Mouse (Mus musculus) granulocyte monocyte progenitor cell, adult 5-6 weeks (primary cell): ENCODE measurements around the gene Colgalt1. TPM values are rescaled to one million over a fixed set of nuclear protein-coding genes. Genes with fewer than 3 reads are reported as not detected.

ENCODE experiments used
- ATAC-seq: replicated peaks from 2 replicates; pipeline ENCODE4 v1.8.0; 2016; ENCODE audit warnings: mild to moderate bottlenecking, moderate TSS enrichment, inconsistent platforms; ENCODE audit not compliant: poor library complexity, severe bottlenecking
- total RNA-seq, 2 experiments: library from RNA; stranded (forward) in 1 of 2; stranded (reverse) in 1 of 2; fragments of 200-712, 200-1000 nt in 1 of 2; fragments of >200 nt in 1 of 2; fragmentation: Nextera tagmentation in 1 of 2; gene quantifications; 2 replicates each; pipeline ENCODE4 v1.2.3; 2014 to 2017

Gene Colgalt1
- total RNA-seq, 2 experiments from 2014 or later: 84.4 to 107 TPM

DNA sequence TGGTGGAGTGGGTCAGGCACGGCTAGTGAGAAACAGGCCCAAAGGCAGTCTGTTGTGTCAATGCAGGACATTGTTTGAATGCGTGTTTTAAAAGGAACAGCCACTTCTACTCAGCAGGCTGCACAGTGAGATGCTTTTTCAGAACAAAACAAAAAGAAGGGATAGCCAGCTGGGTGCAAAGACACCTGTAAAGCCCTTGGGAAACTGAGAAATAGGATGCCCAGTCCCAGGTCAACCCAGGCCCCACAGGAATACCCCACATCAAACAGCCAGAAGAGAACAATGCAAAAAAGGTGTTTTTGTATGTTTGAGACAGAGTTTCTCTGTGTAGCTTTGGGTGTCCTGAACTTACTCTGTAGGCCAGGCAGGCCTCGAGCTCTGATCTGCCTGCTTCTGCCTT is 22.0 kb upstream of the Colgalt1 start:
- ATAC-seq: no peak

GRCm38 (mm10) chr8:71591017-71591416 is 19.8 kb upstream of the Colgalt1 start:
- ATAC-seq: no peak

DNA sequence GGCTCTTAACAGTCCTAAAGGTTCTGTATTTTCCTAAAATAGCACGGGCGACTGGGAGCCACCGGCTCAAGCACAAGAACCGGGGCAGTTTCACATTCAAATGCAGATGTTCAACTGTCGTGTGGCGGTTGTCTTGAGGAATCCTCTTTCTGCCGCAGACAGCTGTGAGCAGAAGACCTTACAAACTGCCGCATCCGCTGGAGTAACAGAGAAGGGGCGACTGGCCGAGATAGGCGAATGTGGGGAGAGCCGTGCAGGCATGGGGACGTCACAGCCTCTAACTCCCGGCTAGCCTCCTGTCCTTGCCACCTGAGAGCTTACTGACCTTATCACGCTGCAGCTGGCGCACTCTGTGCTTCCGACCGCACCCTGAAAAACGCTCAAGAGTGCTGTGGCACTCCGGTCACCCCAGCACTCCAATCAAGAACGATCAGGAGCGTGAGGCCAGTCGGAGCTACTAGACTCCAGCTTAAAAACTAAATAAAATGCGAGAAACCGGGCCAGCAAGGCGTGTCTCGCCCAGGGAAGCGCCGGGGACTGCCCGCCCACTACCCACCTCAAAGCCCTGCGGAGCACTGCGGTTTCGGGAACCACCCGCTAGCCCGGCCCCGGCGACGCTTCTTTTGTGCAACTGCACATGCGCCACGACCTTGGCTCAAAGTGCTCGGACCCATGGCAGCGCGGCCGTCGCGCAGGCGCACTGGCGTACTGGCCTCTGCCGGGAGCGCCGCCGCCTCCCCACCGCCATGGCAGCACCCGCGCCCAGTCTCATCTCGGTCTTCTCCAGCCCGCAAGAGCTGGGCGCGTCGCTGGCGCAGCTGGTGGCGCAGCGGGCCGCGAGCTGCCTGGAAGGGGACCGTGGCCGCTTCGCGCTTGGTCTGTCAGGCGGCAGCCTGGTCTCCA is 19.1 kb upstream of the Colgalt1 start, which contains the start of gene Pgls:
TSS of gene Pgls (plus strand) at position 706 of the 903 bp plus-strand sequence.
- ATAC-seq: peak; percentile 61

GRCm38 (mm10) chr8:71592374-71593170 is 18.2 kb upstream of the Colgalt1 start:
- peak; percentile 12; the same call in 1 of the 2 replicates for ATAC-seq

- ATAC-seq: 0 out of 2 replicates have a peak, but pooled peaks have one; percentile 10
These were observed 17.1 kb upstream of the Colgalt1 start for GRCm38 (mm10) chr8:71593556-71594323.

DNA sequence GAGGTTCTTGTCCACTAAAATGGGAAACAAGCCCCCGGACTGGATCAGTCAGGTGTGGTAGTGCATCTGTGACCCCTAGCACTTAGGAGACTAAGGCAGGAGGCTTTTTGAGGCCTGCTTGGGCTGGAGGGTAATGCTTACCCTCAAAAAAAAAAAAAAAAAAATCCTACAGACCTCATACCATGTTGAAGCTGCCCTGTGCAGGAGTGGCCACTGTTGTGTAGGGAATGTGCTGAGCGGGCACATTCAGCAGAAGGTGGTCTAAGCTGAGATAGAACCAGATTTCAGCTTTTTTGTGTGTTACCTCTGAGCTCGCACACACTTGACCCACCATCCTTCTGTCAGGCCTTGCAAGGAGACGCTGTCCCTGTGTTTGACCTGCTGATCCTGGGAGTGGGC is 16.5 kb upstream of the Colgalt1 start:
- ATAC-seq: no peak

GRCm38 (mm10) chr8:71595862-71596261 is 14.9 kb upstream of the Colgalt1 start:
- peak; percentile 55 for ATAC-seq

DNA sequence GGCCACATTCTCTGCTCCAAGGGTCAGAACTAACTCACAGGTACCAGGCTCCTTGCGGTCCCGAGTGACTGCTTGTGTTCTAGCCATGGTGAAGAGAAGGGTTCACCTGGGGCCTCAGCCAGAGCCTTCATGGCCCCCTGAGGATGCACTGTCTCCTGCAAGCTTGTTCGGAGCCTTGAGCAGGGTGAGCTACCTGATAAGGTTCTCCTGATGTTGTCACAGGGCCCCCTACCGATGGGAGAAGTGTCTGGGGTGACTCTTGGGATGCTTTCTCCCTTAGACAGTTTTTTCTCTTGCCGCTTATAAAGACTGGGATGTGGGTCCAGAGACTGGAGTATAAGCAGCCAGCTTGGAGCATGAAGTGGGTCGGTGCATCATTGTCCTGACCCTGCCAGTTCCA is 14.4 kb upstream of the Colgalt1 start:
- no peak for ATAC-seq

DNA sequence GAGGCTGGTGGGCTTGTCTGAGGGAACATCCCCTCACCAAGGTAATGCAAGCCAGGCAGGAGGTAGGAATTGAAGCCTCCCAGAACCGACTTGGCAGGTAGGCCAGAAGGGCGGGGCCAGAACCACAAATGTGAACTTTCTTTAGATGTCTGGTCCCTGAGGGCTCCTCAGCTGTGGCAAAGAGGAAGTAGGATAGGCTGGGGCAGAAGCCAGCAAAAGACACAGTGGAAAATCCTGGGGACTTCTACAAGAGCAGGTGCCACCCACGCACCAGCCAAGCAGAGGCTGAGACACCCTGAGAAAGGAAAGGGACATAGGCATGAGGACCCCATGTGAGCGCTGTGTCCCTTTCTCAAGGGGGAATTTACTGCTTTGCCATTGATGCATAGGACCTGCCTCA is 14.0 kb upstream of the Colgalt1 start:
- peak; percentile 17; the same call in 1 of the 2 replicates for ATAC-seq

DNA sequence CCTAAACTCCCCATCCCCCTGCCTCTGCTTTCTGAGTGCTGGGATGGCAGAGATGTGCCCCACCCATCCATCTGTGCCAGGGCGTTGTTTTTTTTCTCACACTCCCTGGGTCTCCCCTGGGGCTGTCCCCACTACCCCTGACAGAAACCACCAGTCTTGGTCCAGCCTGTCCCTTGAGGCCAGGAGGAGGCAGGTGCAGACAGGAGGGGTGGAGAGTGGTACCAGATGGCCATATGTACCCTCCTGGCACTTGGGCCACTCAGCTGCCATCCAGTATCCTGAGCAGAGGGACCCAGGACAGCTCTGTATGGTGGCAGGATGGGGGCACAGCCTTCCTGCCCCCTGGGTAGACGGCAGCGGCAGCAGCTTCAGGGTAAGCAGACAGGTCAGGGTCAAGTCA is 13.3 kb upstream of the Colgalt1 start, which contains the start of gene Fam129c:
TSS of gene Fam129c (plus strand) at position 198 of the 400 bp plus-strand sequence.
- no peak for ATAC-seq

- no peak for ATAC-seq
These were observed 12.4 kb upstream of the Colgalt1 start for GRCm38 (mm10) chr8:71598375-71598774.

GRCm38 (mm10) chr8:71598841-71599240 is 12.0 kb upstream of the Colgalt1 start:
- ATAC-seq: no peak

DNA sequence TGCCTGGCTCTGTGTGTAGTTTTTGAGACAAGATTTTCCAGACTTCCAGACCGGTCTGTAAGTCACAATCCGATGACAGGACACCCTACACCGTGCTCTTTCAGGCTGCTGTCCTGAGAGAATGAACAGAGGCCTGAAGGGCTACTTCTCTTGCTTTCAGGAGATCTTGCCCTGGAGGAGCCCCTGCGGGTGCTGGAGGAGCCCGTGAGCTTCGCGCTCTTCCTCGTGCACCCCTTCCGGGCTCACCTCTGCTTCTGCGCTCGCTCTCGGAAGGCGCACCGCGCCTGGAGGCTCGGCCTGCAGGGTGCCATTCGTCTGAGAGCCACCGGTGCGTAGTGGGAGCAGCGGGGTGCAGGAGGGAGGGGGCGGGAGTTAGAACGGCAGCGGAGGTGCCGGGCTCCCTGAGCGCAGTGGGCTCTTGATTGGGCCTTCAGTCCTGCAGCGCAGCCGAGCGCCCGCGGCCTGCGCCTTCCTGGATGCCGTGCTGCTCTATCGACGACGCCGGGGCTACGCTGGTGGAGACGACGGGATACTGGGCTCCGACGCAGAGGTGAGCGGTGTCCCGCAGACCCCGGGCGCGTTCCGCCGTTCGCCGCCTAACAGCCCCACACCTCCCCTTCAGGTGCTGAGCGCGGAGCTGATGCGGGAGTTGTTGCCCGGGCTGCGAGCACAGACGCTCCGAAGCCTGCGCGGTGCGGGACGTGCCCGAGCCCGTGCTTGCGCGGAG is 8.7 kb upstream of the Colgalt1 start:
- peak; percentile 33 for ATAC-seq

DNA sequence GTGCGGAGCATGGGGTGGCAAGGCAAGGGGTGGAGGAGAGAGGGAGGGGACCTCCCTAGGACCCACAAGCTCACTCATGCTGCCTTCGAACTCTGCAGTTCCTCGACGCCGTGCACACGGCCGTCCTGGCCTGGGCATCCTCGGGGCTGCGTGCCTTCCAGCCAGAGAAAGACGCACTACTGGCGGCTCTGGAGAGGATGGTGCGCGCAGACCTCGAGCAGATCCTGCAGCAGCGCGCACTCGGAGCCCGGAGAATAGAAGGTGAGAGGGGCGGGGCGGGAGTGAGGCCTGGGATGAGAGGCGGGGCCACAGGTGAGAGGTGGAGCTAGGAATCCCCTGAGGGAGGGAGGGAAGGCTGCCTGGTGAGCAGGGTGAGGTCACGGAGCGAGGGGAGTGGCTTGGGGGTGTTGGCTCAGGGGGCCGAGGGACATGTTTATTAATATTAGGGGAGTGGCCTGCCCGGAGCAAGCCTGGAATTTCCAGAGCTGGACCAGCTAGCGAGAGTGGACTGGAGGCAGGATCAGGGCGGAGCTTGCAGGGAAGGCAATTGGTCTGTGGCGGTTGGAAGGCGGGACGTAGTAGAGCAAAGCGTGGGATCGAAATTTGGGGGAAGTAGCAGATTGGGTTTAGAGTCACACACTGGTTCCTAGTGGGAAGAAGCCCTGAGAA is 8.0 kb upstream of the Colgalt1 start:
- peak; percentile 67 for ATAC-seq

DNA sequence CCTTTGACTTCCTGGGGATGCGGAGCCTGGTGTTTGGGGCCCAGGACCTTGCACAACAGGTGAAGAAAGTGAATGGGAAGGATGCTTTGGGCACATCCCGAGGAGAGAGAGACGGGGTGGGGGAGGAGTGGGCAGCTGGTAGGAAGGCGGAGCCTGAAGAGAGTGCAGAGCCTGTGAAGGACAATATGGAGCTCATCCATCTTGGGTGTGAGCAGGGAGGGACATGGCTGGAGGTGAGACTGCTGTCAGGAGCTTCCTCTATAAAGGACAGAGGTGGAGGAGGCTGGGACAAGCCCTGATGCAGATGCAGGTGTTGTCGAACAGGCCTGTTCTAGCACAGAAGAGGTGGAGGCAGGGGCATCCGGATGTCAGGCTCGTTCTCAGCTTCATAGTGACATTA is 6.8 kb upstream of the Colgalt1 start:
- no peak for ATAC-seq

- ATAC-seq: no peak
These were observed 1.3 kb downstream of the Colgalt1 start for GRCm38 (mm10) chr8:71612141-71612540.

DNA sequence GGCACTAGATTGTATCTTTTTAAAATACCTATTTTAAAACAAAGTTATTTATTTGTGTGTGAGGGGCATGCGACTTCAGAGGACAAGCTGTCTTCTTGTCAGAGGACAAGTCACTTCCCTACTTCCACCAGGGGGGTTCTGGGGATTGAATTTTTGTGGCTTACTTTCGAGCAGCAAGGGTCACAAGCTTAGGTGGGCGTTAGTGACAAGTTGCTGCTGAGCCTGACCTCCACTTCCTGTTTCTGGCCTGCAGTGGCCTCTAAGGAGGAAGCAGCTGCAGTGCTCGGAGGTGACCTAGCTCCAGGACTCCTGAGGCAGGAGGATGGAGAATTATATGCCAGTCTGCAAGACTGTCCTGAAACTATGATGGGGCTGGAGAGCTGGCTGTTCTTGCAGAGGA is 2.6 kb downstream of the Colgalt1 start:
- peak; percentile 69 for ATAC-seq

DNA sequence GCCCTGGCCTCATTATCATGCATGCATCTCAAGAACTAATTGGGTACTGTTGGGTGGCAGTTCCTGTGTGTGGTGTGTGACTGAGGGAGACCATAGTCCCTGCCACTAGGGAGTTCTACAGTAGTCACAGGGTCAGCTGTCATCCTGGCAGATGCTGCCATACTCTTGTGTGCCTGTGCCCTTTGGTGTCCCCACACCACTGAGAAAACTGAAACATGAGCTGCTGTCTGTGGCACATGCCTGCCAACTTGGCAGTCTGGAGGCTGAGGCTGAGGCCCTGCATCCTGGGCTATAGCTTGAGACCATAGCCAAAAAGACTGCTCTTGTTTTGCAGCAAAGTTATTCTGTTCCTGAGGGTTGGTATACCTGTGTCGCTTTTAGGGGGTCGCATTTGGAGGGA is 9.0 kb downstream of the Colgalt1 start:
- no peak for ATAC-seq

DNA sequence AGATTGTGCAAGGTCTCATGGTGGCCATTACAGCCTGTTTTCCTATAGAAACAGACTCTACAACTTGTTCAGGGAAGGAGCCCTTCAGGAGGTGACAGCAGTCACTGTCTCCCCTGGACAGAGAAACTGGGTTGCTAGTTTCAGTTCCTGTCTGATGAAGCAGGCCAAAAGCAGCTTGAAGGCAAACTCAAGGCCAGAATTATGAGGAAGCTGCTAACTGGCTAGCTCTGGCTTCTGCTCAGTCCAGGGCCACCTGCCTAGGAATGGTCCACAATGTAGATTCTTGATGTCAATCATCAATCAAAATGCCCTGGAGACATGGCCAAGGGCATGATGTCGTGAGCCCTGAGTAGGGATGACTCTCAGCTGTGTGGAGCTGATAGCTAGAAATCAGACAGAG is 14.3 kb downstream of the Colgalt1 start:
- peak; percentile 31 for ATAC-seq
